Mouse (Mus musculus) embryonic facial prominence, embryonic 10.5 days (tissue): ENCODE results near the gene Itprid1. TPM values are rescaled to one million over a fixed set of nuclear protein-coding genes. Genes with fewer than 3 reads are reported as not detected.
A peak's percentile ranks its signal among the peaks of the same experiment; 100 is the strongest.

Experiments used
- DNase-seq: peaks from one replicate; pipeline ENCODE4 v3.0.0-alpha.2; 2017; ENCODE audit warnings: low spot score
- H3K27ac ChIP-seq: fragments of 300-500 bp; sonication (generic); replicated peaks from 2 replicates; pipeline ENCODE4 v1.5.1; 2016; ENCODE audit warnings: mild to moderate bottlenecking
- H3K27me3 ChIP-seq: fragments of 300-500 bp; sonication (generic); replicated peaks from 2 replicates; pipeline ENCODE4 v1.6.1; 2016; ENCODE audit warnings: low read depth, mild to moderate bottlenecking; ENCODE audit not compliant: poor library complexity, severe bottlenecking
- H3K36me3 ChIP-seq: fragments of 300-500 bp; sonication (generic); replicated peaks from 2 replicates; pipeline ENCODE4 v1.6.1; 2016; ENCODE audit warnings: mild to moderate bottlenecking, moderate library complexity
- H3K4me1 ChIP-seq: fragments of 300-500 bp; sonication (generic); 2 replicates; pipeline ENCODE4 v1.6.1; 2016
- H3K4me3 ChIP-seq: fragments of 300-500 bp; sonication (generic); 2 replicates; pipeline ENCODE4 v1.5.1; 2016; ENCODE audit warnings: mild to moderate bottlenecking, moderate library complexity
- H3K9me3 ChIP-seq: fragments of 300-500 bp; sonication (generic); 2 replicates; pipeline ENCODE4 v1.6.1; 2016; ENCODE audit warnings: mild to moderate bottlenecking
- WGBS: fragments of 180-500 bp; shearing (Covaris S2); methylation state at CpG from one replicate; pipeline ENCODE4 v1.1.7; 2016; 5-methylcytosine and 5-hydroxymethylcytosine counted together
- polyA plus RNA-seq: library from polyadenylated mRNA; unstranded; fragments of >200 nt; fragmentation: Nextera tagmentation; extraction: Ambion mirVana; gene quantifications from 2 replicates; pipeline ENCODE4 v1.2.1, GENCODE M21; 2016

Itprid1 gene
- polyA plus RNA-seq = 0.19 TPM in 1 of 2 replicates, not detected in the other

DNA sequence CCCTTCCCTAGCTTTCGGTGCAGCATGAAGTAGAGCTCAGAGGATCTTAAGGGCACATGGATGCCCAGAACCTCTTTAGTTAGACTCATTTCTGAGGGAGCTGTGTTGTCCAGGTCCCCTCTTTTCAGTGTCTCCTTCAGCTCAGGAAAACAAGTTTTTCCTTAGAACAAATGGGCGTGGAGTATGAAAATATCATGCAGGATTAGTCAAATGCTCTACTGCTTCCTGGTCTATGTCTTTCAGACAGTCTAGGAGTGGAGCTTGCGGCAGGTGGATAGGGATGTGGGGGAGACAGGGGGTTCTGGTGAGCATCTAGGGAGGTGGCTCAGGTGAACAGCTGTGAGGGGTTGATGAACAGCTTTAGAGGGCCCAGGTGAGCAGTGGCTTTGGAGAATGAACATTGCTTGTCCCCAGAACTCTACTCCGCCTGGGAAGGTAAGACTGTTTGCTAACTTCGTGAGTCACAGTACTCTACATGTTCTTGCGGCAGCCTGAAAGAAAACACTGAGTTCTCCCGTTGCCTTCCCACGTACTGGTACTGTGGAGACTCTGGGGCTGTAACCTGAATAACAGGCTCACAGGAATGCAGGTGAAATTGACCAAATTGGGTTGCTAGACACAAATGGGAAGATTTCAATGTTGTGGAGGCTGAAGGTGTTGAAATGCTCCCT, at the start of gene Itprid1:
Gene Itprid1, plus strand, starts transcription at position 246 of the 671 bp plus-strand sequence.
- no peak within 1 kb of the TSS for H3K27ac ChIP-seq
- no peaks in the 10 kb centered on the region for H3K27me3 ChIP-seq
- no peaks in the 10 kb centered on the region for H3K36me3 ChIP-seq
- peaks cover 15% of the 10 kb centered on the region for H3K4me1 ChIP-seq
- no peak within 1 kb of the TSS for H3K4me3 ChIP-seq
- H3K9me3 ChIP-seq = no peaks in the 10 kb centered on the region
- DNase-seq = no peak
- 84% methylated on average over 8 of the region's 8 CpGs for WGBS

DNA sequence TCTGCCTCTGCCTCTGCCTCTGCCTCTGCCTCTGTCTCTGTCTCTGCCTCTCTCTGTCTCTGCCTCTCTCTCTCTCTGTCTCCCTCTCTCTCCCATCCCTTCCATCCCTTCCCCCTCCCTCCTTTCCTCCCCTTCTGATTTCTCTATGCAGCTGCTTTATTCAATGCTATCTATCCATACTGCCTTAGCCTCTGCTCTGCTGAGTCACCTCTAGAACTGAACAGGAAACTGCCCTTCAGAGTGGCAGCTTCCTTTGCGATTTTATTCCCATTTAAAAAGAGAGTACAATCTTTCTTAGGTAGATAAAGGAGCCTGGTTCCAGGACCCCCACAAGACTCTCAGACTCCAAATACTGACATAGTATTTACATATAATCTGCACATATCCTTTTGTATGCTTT, 47.1 kb upstream of the Itprid1 start:
- H3K9me3 ChIP-seq = no peaks in the 10 kb centered on the region
- H3K27me3 ChIP-seq = no peaks in the 10 kb centered on the region
- no peaks in the 10 kb centered on the region for H3K36me3 ChIP-seq
- WGBS = 69% methylated on average over 1 of the region's 1 CpGs
- no peak overlapping the region for H3K4me3 ChIP-seq
- peaks cover 18% of the 10 kb centered on the region for H3K4me1 ChIP-seq
- no peak overlapping the region for H3K27ac ChIP-seq
- no peak for DNase-seq

DNA sequence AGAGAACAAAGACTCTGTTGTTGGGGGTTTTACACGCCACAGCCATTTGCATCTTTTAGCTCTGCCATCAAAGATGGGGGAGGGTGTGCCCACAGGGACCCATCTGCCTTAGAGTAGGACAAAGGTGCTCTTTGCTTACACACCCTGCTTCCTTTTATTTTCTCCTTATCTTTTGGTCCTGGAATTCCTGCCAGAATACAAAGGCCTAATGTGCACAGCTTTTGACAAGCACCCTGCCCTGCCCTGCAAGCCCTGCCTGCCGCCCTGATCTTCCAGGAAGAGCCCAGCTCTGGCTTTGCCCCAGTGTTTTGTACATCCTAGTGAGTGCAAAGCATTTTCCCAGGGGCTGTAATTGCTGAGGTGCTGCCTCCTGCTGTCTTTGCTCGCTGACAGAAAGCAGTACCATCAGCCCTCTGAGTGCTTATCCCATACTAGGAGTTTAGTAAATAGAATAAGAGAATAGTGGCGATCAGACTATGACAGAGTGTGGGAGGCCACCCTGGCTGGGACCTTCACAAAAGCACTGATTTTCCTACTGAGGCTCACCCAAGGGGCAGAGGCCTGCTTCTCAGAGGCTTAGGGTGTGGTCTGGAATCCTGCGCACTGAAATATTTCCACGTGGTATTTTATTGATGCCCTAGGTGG, 44.7 kb upstream of the Itprid1 start:
- H3K36me3 ChIP-seq = no peaks in the 10 kb centered on the region
- 8% methylated on average over 6 of the region's 6 CpGs for WGBS
- peak overlapping the region; percentile 73 for H3K27ac ChIP-seq
- DNase-seq = peak; percentile 36
- H3K27me3 ChIP-seq = no peaks in the 10 kb centered on the region
- H3K9me3 ChIP-seq = no peaks in the 10 kb centered on the region
- peaks cover 18% of the 10 kb centered on the region for H3K4me1 ChIP-seq
- H3K4me3 ChIP-seq = no peak overlapping the region

DNA sequence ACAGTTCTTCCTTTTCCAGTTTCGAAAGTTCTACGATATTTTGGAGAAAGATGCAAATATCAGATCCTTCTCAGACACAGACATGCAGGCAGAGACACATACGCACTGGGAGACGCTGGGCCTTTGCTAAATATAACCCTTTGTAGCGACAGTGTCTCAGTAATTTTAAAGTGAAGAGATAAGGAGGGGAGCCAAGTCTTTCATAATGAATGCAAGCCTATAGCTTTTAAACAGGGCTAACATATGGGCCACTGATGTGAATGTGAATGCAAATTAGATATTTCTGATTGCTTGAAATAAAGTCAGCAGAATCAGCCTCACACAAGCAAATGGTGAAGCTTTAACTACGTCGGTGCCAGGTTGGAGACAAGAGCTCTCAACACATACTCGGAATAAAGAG, 44.2 kb upstream of the Itprid1 start:
- Histone ChIP-seq H3K4me3 (no peak overlapping the region), H3K27me3 (no peaks in the 10 kb centered on the region), H3K9me3 (no peaks in the 10 kb centered on the region), H3K27ac (peak overlapping the region; percentile 73), H3K36me3 (no peaks in the 10 kb centered on the region), H3K4me1 (peaks cover 18% of the 10 kb centered on the region)
- WGBS = 51% methylated on average over 8 of the region's 8 CpGs
- DNase-seq = no peak

DNA sequence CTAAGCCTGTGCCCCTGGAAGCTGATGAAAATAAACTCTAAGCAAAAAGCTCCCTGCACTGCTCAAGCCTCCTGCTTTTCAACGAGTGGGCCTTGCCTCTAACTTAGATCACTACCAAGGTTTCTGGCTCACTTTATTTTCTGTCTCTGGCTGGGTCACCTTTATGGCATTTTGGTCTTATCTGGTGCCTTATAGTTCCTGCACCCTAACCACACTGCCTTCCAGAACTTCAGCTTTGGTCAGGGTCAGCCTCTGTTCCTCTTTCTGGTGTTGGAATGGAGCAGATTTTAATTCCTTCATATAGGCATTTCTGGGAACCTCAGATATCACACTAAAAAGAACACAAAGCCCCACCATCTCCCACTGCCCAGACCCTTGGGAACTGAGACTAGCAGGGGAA, 34.0 kb upstream of the Itprid1 start:
- 81% methylated on average over 1 of the region's 1 CpGs for WGBS
- H3K4me1 ChIP-seq = peaks cover 7% of the 10 kb centered on the region; the same call in 1 of the 2 replicates
- H3K27ac ChIP-seq = no peak overlapping the region
- peaks cover 8% of the 10 kb centered on the region; the same call in 1 of the 2 replicates for H3K27me3 ChIP-seq
- H3K36me3 ChIP-seq = no peaks in the 10 kb centered on the region
- H3K9me3 ChIP-seq = no peaks in the 10 kb centered on the region
- DNase-seq = no peak
- no peak overlapping the region for H3K4me3 ChIP-seq

DNA sequence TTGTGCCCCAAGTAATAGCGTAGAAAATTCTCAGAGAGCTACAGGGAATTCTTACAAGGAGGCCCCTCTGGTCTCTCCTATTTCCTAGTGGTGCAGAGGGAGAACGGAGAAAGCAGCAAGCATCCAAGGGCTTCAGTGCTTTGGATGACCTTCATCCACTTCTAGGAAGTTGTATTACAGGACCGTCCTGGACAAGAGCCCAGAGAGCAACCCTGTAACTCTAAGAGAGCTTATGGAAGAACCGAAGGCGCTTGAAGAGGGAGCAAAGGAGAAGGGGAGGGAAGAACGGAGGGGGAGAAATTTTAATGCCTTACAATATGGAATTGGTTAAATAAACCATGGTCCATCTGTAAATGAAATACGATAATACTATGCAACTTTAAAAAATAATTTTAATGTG, 33.3 kb upstream of the Itprid1 start:
- Histone ChIP-seq H3K27me3 (peaks cover 8% of the 10 kb centered on the region; the same call in 1 of the 2 replicates), H3K27ac (no peak overlapping the region), H3K4me3 (no peak overlapping the region), H3K4me1 (peaks cover 7% of the 10 kb centered on the region; the same call in 1 of the 2 replicates), H3K9me3 (no peaks in the 10 kb centered on the region), H3K36me3 (no peaks in the 10 kb centered on the region)
- DNase-seq = no peak
- WGBS = 80% methylated on average over 7 of the region's 7 CpGs

DNA sequence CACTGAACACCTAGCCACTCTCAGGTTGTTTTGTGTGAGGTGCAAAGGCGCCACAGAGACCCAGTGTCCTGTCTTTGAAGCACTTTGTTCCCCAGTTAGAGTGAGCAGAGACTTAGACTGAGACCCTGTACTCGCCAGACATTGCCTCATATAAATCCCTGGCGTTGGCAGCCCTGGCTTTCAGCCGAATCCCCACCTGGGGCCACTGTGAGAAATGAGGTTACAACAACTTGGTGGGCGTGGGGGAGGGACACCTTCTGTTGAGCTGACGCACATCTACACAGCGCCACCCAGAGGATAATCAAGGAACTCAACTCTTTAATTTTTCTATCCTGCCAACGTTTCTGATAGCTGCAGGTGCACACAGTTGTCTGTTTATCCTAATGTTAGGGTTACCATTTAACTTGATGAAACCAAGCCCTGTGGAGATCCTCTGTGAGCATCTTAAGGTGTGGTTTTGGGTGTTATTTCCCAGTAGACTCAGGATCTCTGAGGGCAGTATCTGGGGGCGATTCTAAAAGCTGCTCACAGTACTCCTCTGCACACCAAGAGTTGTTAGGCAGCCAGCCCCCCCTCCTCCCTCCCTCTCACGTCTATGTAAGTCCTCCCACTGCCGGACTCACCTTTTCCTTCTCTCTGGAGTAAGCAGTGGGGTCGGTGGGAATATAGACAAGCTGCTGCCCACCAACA, 32.6 kb upstream of the Itprid1 start:
- no peak overlapping the region for H3K27ac ChIP-seq

DNA sequence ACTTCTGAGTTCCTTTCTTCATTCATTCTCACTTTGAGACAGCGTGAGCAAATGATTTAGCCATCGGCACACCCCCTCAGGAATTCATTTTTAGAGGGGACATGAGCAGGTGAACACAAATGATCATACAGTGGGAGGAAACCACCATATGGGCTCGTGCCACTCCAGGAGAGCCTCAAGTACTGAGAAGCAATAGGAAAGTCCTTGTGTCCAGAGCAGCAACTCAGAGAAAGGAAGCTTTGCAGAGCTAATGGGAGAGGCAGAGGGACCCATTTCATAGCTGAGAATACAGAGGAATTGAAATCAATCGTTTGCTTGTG, 32.1 kb upstream of the Itprid1 start:
- DNase-seq = no peak
- WGBS = 84% methylated on average over 4 of the region's 4 CpGs
- Histone ChIP-seq H3K4me1 (peaks cover 7% of the 10 kb centered on the region; the same call in 1 of the 2 replicates), H3K4me3 (no peak overlapping the region), H3K9me3 (no peaks in the 10 kb centered on the region), H3K27me3 (peaks cover 8% of the 10 kb centered on the region; the same call in 1 of the 2 replicates), H3K36me3 (no peaks in the 10 kb centered on the region), H3K27ac (no peak overlapping the region)

More for the DNA sequence above, 32.6 kb upstream of the Itprid1 start:
- Histone ChIP-seq H3K27me3 (peaks cover 8% of the 10 kb centered on the region; the same call in 1 of the 2 replicates), H3K4me1 (peaks cover 7% of the 10 kb centered on the region; the same call in 1 of the 2 replicates), H3K9me3 (no peaks in the 10 kb centered on the region), H3K36me3 (no peaks in the 10 kb centered on the region), H3K4me3 (no peak overlapping the region)
- WGBS = 30% methylated on average over 12 of the region's 12 CpGs
- DNase-seq = peak; percentile 28

DNA sequence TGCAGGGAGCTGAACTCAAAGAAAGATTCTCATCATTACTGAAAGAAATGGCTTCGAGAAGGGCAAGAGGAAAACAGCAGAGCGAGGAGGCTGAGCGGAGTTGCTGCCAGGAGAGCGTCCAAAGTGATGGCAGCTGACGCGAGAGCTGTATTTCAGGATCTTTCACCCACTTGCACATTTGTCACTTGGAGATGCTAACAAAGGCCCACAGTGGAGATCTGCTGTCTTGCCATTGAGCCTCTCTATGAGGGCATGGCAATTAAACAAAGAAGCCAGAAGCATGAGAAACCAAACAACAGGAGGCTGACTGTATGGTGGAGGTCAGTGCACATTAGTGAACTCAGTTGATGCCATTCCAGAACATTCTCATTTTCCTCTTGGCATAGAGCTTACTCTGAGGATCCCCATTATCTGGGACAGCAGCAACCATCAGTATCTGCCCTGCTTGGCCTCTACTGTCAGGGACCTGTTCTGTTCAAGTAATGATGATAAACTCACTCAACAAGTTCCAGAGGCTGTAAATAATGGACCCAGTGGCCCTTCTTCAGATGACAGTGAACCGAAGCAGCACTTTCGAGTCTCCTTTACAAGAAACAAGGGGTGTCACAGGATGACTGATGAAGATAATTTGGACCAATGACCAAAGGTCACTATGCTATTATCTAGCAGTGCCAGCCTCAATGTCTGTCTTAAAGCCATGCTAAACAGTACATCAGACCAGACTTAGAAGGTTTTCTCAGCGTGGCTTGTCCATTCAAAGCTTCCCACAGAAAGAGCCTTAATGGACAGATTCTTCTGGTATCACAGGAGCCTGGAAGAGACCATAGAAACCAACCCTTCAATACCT, 31.2 kb upstream of the Itprid1 start:
- H3K27me3 ChIP-seq = peaks cover 8% of the 10 kb centered on the region; the same call in 1 of the 2 replicates
- peaks cover 7% of the 10 kb centered on the region; the same call in 1 of the 2 replicates for H3K4me1 ChIP-seq
- no peak for DNase-seq
- H3K27ac ChIP-seq = no peak overlapping the region
- H3K9me3 ChIP-seq = no peaks in the 10 kb centered on the region
- H3K36me3 ChIP-seq = no peaks in the 10 kb centered on the region
- H3K4me3 ChIP-seq = no peak overlapping the region
- WGBS = 81% methylated on average over 9 of the region's 9 CpGs

DNA sequence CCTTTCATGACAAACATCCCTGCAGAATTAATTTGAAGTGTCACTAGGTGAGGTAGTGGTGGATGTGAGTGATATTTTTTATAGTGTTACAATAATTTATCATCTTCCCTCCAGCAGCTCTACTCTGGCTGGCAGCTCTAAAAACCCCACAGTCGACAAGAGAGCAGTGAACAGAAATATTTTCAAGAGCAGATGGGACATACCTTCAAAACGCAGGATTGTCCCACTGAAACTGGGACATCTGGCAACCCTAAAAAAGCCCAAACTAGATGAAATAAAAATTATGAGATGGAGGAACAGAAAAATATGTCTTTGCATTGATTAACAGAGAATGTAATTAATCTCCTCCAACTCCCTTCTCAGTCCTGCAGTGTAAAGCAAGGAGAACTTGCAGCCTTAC, 30.2 kb upstream of the Itprid1 start:
- Histone ChIP-seq H3K27me3 (peaks cover 8% of the 10 kb centered on the region; the same call in 1 of the 2 replicates), H3K4me3 (no peak overlapping the region), H3K36me3 (no peaks in the 10 kb centered on the region), H3K9me3 (no peaks in the 10 kb centered on the region), H3K4me1 (peaks cover 7% of the 10 kb centered on the region; the same call in 1 of the 2 replicates), H3K27ac (no peak overlapping the region)
- WGBS = 90% methylated on average over 2 of the region's 2 CpGs
- DNase-seq = no peak

DNA sequence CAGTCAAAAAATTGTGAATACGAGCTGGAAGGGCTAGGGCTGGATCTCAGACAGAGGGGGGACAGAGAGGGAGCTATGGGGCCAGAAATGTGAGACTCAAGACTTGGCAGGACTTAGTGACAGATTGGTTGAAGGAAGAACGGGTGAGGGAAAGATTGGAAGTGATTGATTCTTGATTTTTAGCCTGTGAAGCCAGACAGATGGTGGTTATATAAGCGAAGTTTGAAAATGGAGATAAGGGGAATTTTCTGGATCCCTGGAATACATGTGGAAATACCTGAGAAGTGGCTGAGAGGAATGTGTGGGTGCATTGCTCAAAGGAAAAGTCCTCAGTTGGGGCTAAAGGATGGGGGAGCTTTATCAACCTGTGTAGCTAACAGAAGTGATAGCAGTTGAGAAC, 28.0 kb upstream of the Itprid1 start:
- 82% methylated on average over 3 of the region's 3 CpGs for WGBS
- no peak overlapping the region for H3K27ac ChIP-seq
- no peaks in the 10 kb centered on the region for H3K9me3 ChIP-seq
- no peaks in the 10 kb centered on the region for H3K36me3 ChIP-seq
- H3K4me3 ChIP-seq = no peak overlapping the region
- H3K4me1 ChIP-seq = peaks cover 7% of the 10 kb centered on the region; the same call in 1 of the 2 replicates
- no peaks in the 10 kb centered on the region for H3K27me3 ChIP-seq
- no peak for DNase-seq

DNA sequence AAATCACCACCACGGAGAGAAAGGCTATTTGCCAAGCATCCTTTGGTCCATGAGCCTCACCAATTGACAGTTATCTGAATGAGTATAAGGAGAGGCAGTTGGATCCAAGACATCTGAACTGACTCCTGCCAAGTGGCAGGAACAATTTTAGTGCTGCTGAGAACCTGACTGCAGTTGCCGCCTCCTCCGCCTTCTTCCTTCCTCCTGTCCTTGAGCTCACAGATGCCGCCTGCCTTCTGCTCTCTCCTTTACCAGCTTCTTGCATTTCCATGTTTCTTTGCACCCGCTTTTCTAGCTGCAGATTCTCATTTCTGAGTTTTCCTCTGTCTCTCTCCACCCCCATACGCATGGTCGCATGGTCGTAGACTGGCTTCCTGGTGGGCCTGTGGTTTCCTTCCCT, 25.5 kb upstream of the Itprid1 start:
- H3K27ac ChIP-seq = no peak overlapping the region
- 88% methylated on average over 8 of the region's 8 CpGs for WGBS
- no peak for DNase-seq
- no peaks in the 10 kb centered on the region for H3K36me3 ChIP-seq
- H3K4me1 ChIP-seq = no peaks in the 10 kb centered on the region
- H3K9me3 ChIP-seq = no peaks in the 10 kb centered on the region
- H3K4me3 ChIP-seq = no peak overlapping the region
- no peaks in the 10 kb centered on the region for H3K27me3 ChIP-seq
